Mouse (Mus musculus) embryonic fibroblast, embryonic 13.5 days (primary cell): ENCODE data around the gene Alad.

ENCODE experiments used
- CTCF ChIP-seq: IDR thresholded peaks from 2 replicates; pipeline ENCODE4 v1.5.1; 2011; ENCODE audit warnings: mild to moderate bottlenecking, control low read depth, low read length, moderate library complexity, borderline replicate concordance; ENCODE audit not compliant: insufficient read depth
- POLR2A ChIP-seq: IDR thresholded peaks from 2 replicates; pipeline ENCODE4 v1.6.1; 2011; ENCODE audit warnings: low read depth, mild to moderate bottlenecking, control low read depth, low read length, moderate library complexity

GRCm38 (mm10) chr4:62460348-62460747 is 59.4 kb downstream of the Alad start:
- TF ChIP-seq CTCF (no peak), POLR2A (no peak)
